Mouse (Mus musculus): ENCODE data around the gene Uty. TPM values are rescaled to one million over a fixed set of nuclear protein-coding genes. Genes with fewer than 3 reads are reported as not detected.

The Uty gene
- total and polyA plus RNA-seq, 3 experiments, result 7.4 to 115 (median 21.4) TPM

Other genes with a start within 250 kb of the Uty start
- gene Eif2s3y, start 235.2 kb downstream of the Uty start, total RNA-seq (2012; rRNA removed), result 110 and 113 TPM in 2 replicates
- gene Eif2s3y, start 235.2 kb downstream of the Uty start, polyA plus RNA-seq (2012; ENCODE audit: insufficient read depth in 1 of 2, insufficient read length in 2 of 2, low read depth in 1 of 2, low replicate concordance in 2 of 2, missing spikeins in 1 of 2), result 10 to 100 TPM in 1 of 2 experiments, not detected in 1; 63.2 TPM
- gene Ddx3y, start 40.9 kb upstream of the Uty start, total RNA-seq (2012; rRNA removed), result 44.2 and 48.5 TPM in 2 replicates
- 10 to 100 TPM in 1 of 2 experiments, not detected in 1; 26.6 TPM for gene Ddx3y, start 40.9 kb upstream of the Uty start, polyA plus RNA-seq (2012; ENCODE audit: insufficient read depth in 1 of 2, insufficient read length in 2 of 2, low read depth in 1 of 2, low replicate concordance in 2 of 2, missing spikeins in 1 of 2)
- gene Usp9y, start 214.0 kb upstream of the Uty start, total RNA-seq (2012; rRNA removed), result not detected in 2 replicates
- not detected for gene Usp9y, start 214.0 kb upstream of the Uty start, polyA plus RNA-seq (2012; ENCODE audit: insufficient read depth in 1 of 2, insufficient read length in 2 of 2, low read depth in 1 of 2, low replicate concordance in 2 of 2, missing spikeins in 1 of 2)